Mouse (Mus musculus) right cerebral cortex, adult 18-20 months (tissue): ENCODE measurements at regions not wholly inside any gene's neighbourhood (a gene's known extent, or its start where the extent isn't known, plus 50 kb on each side); places are given as distances from the start of the nearest gene placed in this dataset.
"Not testable (repeated sequence)": the region's sequence is repeated elsewhere in the genome, so short reads cannot be mapped to it uniquely, and the experiment has no call there.

Experiments used
- DNase-seq: peaks from one replicate; pipeline ENCODE4 v3.0.0; 2022; ENCODE audit warnings: mixed read lengths

DNA sequence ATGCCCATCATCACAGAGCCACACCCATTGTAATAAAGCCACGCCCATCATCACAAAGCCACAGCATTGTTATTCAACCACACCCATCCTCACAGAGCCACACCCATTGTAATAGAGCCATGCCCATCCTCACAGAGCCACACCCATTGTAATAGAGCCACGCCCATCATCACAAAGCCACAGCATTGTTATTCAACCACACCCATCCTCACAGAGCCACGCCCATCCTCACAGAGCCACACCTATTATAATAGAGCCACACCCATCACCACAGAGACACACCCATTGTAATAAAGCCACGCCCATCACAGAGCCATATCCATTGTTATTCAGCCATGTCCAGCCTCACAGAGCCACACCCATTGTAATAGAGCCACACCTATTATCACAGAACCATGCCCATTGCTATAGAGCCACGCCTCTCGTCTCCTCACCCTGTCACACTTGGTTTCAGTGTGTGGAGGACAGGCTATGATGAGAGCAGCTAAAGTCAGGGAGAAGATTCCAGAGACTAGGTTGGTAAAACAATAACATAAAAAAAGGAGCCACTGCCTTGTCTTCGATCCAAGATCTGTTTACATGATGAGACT is 85.6 kb downstream of the Gxylt1 start:
- DNase-seq: no peak

DNA sequence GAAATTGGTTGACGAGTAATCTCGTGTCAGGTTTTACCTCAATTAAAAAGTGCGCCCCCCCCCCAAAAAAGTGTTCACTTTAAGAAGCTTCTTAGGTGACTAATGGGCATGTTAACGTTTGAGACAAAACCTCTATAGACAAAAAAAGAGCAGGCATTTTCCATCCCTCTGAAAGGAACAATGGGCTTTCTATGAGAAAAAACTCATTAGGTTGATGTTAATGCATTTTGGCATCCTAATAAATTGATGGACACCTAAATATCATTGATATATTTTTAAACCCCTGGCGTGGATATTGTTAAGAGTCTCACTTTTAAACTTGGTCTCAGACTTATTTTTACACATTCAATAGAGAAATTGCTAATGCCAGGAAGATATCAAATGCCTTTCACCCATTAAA is 98.8 kb downstream of the Gxylt1 start:
- DNase-seq: no peak

DNA sequence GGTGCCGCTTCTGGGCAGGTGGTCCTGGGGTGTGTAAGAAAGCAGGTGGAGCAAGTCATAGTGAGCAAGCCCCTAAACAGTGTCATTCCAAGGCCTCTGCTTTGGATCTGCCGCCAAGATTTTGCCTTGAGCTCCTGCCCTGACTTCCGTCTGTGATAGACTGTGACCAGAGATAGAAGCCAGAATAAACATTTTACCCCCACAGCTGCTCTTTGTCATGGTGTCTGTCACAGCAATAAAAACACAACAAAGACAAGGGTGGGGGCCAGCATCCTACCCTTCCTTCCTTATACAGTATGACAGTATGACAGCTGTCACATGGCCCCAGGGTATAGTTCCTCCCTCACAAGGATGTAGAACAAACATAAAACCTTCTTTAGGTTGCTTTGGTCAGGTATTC is 106.2 kb downstream of the Gxylt1 start:
- no peak for DNase-seq

DNA sequence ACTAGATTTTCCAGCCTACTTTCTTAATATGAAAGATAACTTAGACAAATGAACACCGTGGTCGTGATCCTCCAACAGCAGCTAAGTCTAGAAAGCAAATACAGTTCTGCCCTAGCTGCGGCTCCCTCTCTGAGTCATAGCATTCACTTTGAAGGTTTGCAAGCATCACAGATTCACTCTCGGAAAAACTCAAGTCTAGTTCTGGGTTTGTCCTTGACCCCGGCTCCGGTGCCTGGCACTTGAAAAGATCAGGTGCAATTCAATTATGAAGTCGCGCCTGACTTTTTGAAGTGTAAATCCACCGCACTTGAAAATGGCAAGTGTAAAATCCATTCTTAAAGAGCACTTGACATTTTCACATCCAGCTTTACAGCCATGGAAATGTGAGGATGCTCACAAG is 107.5 kb downstream of the Gxylt1 start:
- DNase-seq: no peak

DNA sequence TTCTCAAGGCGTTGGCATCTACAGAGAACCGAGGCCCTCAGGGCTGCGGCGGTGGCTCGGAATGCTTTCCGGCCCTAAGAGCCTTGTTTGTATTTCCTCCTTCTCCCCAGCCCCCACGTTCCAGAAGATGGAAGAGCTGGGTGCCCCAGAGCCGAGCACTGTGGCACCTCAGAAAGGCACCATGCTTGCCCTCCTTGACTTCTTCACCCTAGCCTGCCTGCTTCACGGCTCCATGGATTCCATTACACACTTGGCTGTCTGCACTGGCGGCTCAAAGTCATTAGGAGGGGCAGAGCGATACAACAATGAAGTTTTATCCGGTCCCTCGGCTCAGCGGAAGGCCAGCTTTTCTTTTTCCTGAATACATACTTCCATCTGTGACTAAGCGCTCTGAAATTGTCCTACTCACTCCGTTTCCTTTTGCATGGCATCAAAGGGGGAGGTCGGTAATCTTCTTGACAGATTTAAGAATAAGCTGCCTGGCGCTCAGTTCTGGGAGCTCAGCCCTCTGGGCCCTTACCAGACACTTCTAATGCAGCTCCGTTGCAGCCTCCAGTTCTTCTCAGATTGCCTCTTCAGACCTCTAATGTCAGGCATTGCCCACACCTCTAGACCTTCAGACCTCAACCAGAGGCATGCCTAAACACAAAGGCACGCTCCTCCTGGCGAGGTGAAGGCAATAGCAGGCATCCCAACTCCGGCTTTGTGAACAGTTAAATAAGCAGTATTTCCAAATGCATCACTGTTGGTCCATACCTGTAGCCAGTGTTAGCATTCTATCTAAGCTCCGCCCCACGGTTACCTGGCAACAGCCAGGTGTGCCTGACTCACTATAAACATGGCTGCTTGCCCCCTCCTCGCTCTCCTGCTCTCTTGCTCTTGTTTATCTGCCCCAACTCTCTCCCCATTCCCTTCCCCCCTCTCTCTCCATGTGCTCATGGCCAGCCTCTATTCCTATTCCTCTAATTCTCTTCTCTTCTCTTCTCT is 112.8 kb downstream of the Gxylt1 start:
- DNase-seq: no peak

DNA sequence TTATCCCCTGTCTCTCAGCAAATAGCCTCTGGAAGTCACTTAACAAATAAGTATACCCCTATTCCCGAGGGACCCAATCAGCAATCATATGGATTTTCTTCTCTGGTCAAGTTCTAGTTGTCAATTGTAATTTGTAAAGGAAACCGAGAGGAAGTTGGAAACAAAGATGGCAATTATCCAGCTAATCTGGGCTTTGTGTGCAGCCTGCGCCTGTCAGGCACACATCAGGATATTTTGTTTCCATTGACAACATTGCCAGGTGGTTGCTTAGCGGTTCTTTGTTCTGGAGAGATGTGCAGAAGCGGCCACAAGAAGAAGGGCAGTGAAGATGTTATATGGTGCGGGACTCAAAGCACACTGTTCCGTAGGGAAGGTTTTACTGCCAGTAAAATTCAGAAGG is 113.7 kb downstream of the Gxylt1 start:
- DNase-seq: no peak

DNA sequence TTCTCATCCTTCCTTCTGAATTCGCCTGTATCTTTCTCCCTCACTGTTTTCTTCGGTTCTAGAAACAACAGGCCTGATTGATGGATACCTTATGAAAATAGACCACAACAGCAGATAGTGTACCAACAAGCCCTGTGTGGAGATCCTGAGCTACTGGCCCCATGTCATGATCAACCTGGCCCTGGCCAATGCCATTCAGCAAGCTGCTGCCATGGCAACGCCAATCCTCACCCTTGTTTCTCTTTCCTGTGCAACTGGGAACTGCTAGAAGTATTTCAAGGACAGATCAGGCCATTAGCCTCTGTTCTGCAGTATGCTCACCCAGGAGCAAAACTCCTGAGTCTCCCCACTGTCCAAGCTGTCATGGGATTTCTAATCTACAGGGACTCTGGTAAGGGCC is 119.2 kb downstream of the Gxylt1 start:
- DNase-seq: no peak

DNA sequence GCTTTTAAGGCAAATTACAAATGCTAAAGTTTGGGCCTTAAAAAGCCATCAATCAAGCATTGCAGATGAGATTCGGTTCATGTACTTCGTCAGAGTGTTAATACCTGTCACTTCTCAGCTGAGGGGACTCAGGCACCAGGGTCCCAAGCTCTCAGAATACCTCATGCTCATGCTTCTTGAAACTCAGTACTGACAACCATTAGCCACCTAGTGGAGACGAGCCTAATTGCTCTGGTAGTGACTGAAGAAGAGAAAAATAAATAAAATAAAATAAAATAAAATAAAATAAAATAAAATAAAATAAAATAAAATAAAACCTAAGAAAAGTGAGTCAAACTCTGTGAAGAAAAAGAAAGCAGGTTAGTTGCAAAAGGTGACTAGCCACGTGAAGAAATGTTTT is 121.0 kb downstream of the Gxylt1 start:
- no peak for DNase-seq

DNA sequence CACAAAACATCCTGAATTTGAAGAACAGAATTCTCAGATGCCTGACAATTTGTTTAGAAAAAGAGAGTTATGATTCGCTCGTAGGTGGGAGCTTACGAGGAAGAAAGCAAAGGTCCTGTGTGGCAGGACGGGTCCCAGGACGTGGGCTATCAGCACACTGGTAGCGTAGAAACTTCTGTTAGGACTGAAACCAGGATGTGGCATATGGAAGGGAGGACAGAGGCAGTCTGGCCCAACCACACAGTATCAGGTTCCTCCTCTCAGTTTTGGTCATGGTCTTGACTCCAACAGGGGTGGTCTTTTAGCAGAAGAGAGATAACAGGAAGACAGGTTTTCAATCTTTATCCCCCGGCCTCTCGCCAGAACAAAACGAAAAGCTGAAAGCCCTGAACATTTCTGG is 130.1 kb downstream of the Gxylt1 start:
- DNase-seq: no peak

DNA sequence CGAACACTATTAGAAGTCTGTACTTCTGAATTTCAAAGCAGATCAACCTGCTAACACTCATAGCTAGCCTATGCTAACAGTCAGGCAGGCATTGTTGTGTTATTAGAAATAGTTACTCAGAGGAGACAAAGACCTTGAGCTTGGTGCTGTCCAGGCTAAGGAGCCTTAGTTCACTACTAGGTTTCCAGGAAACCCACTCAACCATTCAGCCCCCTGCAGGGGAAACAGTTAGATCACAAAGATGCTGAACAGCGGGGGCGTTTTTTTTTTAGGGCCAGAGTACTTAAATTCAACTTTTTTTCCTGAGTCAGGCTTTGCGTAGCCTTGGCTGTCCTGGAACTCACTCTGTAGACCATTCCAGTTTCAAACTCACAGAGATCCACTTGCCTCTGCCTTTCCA is 130.7 kb downstream of the Gxylt1 start:
- DNase-seq: no peak

DNA sequence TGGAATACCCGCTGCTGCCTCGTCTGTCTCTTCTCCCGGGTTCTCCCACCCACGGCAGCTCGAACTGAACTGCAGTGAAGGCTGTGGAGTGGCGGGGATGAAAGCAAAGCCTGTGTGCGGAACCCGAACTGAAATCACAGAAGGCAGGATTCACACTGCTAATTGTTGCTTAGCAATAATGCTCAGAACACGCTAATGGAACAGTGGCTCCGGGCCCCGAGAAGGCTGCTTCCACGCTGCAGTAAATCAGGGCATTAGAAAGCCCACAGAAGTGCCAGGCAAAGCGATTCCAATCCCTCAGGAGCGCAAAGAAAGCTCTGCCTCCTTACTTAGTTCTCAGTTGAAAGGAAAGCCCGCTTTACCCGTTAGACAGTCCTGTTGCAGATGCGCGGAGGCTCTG is 141.6 kb downstream of the Gxylt1 start:
- peak; percentile 52 for DNase-seq

DNA sequence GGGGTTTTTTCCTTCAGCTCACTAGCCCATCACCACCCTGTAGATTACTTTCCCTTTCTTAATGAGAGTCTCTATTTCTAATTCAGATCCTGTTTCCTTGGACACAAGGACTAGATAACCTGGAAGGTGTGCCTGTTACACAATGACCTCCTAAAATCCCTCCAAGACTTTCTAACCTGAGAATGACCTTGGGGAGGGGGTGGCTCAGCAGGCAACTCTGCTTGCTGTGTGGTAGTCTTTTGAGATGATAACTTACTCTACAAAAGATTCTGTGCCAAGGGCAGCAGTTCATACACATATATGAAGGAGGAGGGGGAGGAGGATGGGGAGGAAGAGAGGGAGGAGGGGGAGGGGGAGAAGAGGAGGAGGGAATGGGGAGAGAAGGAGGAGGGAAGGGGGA is 143.9 kb downstream of the Gxylt1 start:
- no peak for DNase-seq

DNA sequence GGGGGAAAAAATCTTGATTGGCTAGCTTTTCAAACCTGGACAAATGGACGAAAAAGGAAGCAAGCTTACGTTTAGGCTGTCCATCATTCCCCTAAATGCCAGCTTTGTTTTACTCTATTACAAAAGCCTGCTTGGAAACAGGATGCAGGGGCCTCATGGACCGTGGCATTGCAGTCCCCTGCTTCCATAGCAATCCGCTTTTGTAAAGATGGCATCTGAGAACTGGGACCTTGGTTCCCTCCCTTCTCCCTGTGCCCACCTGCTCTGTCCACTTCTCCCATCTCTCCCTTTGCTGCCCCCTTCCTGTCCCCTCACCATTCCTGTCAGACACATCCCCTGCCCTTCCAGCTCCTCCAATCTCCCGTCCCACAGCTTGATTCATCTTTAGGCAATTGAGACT is 149.7 kb downstream of the Gxylt1 start:
- DNase-seq: no peak

DNA sequence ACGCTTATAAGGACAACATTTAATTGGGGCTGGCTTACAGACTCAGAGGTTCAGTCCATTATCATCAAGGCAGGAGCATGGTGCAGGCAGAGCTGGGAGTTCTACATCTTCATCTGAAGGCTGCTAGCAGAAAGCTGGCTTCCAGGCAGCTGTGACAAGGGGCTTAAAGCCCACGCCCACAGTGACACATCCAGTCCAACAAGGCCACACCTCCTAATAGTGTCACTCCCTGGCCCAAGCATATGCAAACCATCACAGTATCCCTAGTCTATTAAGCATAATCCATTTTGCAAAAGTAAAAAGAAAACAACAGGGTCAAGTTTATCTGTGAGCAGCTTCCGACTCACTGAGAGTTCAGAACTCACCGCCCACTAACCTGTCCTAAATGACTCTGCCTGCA is 153.8 kb downstream of the Gxylt1 start:
- no peak for DNase-seq

DNA sequence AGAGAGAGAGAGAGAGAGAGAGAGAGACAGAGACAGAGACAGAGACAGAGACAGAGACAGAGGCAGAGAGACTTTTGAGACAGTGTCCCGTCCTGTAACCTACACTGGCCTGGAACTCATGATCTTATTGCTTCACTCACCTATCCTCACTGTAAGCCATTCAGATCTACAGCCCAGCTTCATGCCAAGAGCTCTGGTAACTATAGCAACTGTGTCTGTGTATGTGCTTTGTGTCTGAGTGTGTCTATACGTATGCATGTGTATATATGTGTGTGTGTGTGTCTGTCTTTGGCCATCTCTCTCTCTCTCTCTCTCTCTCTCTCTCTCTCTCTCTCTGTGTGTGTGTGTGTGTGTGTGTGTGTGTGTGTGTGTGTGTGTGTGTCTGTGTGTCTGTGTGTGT is 157.2 kb downstream of the Gxylt1 start:
- not testable (repeated sequence) for DNase-seq

DNA sequence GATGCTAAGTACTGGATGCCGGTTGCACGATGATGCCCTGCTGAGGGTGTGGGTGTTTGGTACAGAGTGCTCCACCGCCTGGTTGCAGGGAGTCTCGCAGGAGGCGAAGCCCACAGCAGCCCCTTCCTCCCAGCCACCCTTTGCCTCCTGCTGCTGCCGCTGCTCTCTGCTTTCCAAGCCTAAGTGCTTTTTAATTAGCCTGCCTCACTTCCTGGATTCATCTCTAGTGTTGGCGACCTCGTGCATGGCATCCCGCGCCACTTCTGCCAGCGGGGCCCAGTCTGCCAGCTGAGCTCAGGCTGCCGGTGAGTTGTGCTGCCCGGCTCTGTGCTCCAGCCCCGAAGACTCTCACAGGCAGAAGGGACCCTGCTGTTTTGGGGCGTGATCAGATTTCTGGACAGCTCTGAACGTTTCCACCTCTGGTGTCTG is 159.3 kb downstream of the Gxylt1 start:
- peak; percentile 26 for DNase-seq

DNA sequence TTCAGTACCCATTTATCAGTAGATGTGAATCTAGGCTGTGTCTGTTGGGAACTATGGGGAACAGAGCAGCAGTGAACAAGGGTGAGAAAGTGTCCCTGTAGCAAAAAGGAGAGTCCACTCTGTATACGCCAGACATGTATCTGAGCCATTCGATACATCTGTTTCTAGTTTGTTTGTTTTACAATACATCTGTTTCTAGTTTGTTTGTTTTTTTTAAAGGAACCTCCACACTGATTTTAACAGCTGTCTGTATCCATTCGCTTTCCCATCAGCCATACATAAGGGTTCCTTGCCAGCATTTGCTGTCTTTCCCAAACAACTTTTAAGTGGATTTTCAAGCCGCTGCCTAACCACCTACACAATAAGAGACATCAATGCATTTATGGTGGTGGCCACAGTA is 170.0 kb downstream of the Gxylt1 start:
- no peak for DNase-seq

DNA sequence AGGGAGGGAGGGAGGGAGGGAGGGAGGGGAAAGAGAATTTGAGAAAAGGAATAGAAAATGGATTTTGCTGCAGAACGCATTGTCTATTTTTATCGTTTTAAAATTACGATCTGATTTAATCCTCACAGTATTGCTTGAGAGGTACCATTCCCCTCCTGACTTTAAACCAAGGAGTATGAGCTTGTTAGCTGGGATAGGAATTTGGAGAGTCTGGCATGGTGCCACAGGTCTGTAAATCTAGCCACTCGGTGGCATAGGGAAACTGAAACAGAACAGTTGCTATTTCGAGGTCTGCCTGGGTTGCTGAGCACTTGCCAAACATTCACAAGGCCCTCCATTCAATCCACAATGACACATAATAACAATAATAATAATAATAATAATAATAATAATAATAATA is 171.6 kb downstream of the Gxylt1 start:
- no peak for DNase-seq

DNA sequence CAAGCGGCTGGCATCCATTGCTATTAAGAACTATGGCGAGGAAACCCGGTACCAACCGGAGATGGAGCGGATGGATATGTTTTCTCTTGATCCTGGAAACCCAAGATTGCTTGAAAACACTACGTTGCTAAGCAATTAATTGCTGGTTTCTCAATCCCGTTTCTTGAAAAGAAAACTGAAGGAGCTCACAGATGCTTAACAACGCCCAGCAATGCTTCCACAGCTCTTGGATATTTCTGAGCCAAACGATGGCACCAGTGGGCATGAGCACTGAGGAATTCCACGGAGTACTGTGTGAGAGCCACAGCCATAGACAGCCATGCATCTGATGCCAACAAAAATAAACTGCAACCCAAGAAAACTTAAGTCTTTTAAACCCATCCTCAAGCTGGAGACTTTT is 173.1 kb downstream of the Gxylt1 start:
- DNase-seq: no peak

DNA sequence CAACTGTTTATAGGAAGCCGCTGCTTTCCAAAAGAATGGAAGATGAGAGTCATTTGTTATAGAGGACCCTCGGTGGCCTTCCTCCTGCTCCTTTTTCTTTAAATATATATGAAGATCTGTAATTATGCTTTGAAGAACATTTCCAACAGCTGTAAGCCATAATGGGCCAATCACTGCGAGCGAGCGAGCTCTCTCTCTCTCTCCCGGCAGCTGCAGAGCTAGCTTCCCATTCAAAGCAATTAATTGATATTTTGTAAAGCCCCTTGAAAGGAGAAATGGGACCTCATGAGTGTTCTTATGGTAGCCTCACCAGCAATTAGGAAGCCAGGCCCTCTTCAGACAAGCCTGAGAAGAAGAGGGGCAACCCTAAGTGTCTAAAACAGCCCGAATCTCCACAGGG is 174.1 kb downstream of the Gxylt1 start:
- no peak for DNase-seq

DNA sequence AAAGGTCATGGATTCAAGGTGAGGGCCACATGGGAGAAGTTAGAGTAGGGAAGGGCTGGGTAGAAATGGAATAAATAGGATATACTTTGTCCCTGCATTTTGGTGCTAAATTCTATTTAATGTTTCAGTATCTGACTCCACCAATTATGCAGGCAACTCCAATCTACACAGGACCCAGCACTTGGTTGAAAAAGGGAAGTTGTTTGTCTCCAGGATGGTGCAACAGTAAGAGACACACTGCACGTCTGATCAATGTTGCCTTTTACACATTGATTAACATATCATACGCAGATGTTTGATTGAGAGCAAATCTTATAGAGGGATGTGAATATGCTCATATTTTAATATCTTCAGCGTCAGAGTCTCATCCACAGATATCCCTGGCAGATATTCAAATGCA is 175.1 kb downstream of the Gxylt1 start:
- DNase-seq: no peak

DNA sequence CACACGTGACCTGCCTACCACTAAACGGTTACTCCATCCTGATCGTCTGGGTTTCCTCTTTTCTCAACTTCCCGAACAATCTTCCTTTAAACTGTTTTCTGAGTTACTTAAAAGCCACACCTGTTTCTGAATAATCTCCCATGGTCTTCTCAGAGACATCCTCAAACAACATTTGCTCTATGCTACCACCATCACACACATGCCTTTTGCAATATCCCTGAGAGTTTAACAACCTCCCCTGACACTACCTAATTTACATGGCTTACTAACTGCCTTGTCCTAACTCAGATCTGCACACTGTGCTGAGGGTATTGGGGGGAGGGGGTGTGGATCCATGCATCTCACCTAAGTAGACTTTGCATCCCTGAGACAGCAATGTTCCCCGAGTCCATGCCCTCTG is 178.6 kb downstream of the Gxylt1 start:
- DNase-seq: no peak

DNA sequence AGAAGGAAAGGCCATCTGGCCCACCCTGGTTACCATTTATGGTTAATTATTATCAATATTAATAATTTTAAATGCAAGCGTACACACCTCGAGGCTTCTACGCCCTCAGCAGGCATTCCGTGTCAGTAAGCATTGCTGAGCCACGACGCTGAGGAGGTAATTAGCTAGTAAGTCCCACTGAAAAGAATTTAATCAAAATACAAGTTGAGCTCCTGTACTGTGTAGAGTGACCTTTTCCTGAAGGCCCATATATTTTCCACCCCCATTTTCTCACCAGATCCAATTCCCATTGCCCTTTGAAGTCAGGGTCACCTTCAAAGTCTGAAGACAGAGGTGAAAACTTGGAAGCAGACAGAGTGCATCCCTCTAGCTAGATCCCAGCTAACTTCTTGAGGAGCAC is 179.8 kb downstream of the Gxylt1 start:
- no peak for DNase-seq
